Mouse (Mus musculus): Measurements from ENCODE around the gene Mapk7. TPM values are rescaled to one million over a fixed set of nuclear protein-coding genes. Genes with fewer than 3 reads are reported as not detected.

Mapk7 gene
- total RNA-seq (2021), result 10 to 100 TPM; 32.8 to 36.2 TPM
- long read RNA-seq, experiment 1, transcript Mapk7-201 (7 exons, 3,019 nt), result major isoform, 13 of 63 reads
- long read RNA-seq, experiment 1, partial matches to known transcripts, result 14 of 63 reads
- long read RNA-seq, experiment 1, other reads (novel, unspliced or antisense), result 31 of 63 reads
- long read RNA-seq, experiment 2, transcript Mapk7-201 (7 exons, 3,019 nt), result major isoform, 16 of 65 reads
- long read RNA-seq, experiment 2, partial matches to known transcripts, result 24 of 65 reads
- long read RNA-seq, experiment 2, other reads (novel, unspliced or antisense), result 19 of 65 reads

DNA sequence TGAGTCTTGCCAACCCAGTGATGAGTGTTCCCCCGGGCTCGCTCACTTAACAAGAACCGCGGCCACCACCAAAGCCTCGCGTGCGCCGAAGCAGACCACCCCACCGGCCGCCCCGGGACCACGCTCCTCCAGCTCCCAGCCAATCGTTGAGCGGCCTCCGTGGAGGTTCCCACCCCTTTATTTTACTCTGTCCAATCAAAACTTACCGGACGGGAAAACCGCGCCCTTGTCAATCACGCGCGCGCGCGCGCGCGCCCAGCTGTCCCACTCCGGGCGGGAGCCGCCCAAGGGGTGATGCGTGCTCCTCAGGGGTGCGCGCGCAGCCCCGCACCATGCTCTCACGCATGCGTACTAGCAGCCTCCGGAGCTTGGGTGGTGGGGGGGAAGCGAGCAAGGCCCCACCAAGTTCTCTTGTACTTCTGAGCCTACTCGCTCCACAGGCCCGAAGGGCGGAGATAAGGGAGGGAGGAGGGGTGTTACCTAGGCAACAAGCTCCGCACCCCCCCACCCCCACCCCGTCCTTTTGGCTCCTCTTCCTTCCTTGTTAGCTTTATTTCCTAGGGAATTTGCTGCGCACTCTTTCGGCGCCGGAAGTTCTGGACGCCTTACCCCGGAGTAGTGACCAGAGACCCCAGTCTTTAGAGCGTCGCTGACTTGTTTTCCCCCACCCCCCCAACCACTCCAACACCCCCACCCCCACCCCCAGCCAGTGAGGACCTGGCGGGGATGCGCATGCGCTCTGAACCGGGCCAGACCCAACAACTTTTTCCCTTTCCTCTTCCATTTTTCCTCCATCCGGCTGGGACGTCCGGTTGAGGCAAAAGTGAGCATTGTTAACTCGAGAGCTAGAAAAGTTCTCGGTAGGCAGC lies at the start of gene Mapk7:
Gene Mapk7 (minus strand): TSS at position 278 of the 869 bp plus-strand sequence.
- DNase-seq (ENCODE audit: low spot score in 2 of 2), result peak; percentile 97 to 98

DNA sequence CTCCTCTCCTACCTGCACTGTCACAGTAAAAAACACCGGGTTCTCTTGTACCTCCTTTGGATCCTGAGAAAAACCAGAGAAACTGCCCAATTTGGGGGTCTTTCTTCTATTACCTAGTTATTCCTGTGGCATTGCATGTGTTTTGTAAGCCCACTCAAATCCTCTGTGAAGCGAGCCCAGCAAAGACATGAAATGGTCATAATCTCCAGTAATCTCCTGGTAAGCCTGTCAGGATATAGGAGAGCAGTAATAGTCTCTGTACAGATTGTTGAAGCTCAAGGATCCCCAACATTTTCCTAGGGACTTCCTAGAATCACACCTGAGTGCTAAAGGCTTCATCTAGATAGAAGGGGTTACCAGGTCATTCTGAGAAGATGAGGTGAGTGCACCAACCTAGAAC lies 46.9 kb upstream of the Mapk7 start:
- DNase-seq (ENCODE audit: low spot score in 2 of 2), result no peak

GRCm38 (mm10) chr11:61540642-61541041 lies 46.4 kb upstream of the Mapk7 start:
- DNase-seq (ENCODE audit: low spot score in 2 of 2), result no peak

DNA sequence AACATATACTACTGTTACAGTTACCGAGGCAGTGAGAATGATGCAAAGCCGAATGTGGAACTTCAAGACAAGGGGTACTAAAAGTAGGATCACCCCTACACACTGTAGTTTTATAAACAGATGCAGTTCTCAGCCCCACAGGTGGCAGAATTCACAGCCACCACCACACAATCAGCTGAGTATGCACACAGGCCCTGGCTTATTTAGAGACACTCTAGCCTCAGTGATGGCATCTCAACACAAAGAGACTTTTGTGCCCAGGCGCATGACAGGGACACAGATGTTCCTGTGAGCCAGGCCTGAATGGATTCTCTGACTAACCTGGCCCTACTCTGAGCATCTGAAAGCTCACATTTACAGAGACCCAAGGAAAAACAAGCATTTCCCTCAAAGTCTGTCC lies 43.2 kb upstream of the Mapk7 start:
- peak in 1 of 2 experiments; percentile 49 for DNase-seq (ENCODE audit: low spot score in 2 of 2)

DNA sequence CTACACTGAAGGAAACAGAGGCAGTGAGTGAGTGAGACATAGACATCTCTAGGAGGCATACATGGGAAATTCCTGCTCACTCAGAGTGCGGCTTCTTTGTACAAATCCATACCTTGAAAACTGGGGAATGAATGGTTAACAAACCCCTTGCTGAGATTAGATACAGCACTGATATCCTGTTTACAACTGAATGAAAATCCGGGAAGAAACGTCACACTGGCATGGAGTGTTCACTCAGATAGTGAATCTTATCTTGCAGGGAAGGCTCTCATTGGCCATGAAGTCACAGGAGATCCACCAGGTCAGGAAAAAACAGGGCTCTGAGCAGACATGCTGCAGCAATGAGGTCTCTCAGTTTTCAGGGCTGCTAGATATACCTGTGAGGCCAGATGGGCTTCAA lies 42.7 kb upstream of the Mapk7 start:
- no peak for DNase-seq (ENCODE audit: low spot score in 2 of 2)

- DNase-seq (ENCODE audit: low spot score in 2 of 2), result no peak
These were observed 41.3 kb upstream of the Mapk7 start for GRCm38 (mm10) chr11:61535530-61535929.

- DNase-seq (ENCODE audit: low spot score in 2 of 2), result no peak
These were observed 39.4 kb upstream of the Mapk7 start for GRCm38 (mm10) chr11:61533571-61533970.

DNA sequence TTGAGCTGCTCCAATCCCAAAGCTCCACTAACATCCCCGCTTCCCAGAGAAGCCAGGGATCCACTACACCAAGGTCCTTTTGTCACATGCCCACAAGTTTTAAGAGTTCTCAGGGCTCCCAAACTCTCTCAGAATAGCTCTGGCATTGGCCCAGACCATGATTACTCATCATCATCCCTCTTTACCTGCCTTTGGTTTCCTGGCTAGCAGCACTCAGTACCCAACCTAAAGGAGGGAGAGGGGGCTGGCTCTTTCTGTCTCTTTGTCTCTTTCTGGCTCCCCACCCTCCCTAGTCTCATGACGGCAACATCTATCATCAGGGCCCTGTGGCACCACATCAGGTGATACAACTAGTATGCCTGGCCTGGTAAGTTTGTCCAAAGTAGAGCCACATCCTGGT lies 38.6 kb upstream of the Mapk7 start:
- no peak for DNase-seq (ENCODE audit: low spot score in 2 of 2)

- DNase-seq (ENCODE audit: low spot score in 2 of 2), result peak in 1 of 2 experiments; percentile 65
These were observed 35.1 kb upstream of the Mapk7 start for GRCm38 (mm10) chr11:61529268-61529713.

- DNase-seq (ENCODE audit: low spot score in 2 of 2), result peak in 1 of 2 experiments; percentile 55
These were observed 32.7 kb upstream of the Mapk7 start for GRCm38 (mm10) chr11:61526872-61527271.

- DNase-seq (ENCODE audit: low spot score in 2 of 2), result no peak
These were observed 25.4 kb upstream of the Mapk7 start for GRCm38 (mm10) chr11:61519484-61520107.

DNA sequence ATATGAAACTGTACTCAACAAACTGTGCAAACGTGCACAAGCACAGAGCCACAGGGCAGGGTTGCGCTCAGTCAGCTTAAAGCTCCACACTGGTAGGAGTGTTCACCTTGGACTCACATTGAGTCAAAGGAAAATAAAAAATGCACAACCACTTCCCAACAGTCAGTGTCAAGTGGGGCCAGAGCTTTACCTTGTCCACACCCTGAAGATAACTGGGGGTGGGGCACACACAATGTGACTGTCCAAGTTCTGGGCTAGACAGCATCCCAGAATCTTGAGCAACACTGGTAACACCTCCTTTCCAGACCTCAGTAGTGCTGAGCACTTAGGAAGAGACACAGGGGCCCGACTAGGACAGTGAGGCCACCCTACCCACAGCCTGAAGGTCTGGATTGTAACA lies 24.7 kb upstream of the Mapk7 start:
- no peak for DNase-seq (ENCODE audit: low spot score in 2 of 2)

- DNase-seq (ENCODE audit: low spot score in 2 of 2), result no peak
These were observed 23.8 kb upstream of the Mapk7 start for GRCm38 (mm10) chr11:61517971-61518370.

DNA sequence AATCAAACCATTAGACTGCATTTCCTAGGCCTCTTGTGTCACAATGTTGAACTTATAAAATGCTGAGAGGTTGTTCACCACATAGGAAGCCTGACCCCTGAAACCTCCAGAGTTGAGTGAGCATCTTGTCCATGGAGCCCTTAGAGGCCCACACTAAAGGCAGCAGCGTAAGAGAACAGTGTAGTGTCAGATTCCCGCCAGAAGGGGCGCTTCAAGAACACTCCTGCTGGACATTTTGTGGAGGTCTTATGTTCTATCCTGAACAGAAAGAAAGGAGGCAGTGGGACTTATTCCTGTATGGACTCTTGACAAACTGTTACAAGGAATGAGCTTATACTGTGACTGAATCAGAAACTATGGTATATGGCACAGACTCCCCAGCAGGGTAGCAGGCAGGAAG lies 20.7 kb upstream of the Mapk7 start:
- DNase-seq (ENCODE audit: low spot score in 2 of 2), result no peak

DNA sequence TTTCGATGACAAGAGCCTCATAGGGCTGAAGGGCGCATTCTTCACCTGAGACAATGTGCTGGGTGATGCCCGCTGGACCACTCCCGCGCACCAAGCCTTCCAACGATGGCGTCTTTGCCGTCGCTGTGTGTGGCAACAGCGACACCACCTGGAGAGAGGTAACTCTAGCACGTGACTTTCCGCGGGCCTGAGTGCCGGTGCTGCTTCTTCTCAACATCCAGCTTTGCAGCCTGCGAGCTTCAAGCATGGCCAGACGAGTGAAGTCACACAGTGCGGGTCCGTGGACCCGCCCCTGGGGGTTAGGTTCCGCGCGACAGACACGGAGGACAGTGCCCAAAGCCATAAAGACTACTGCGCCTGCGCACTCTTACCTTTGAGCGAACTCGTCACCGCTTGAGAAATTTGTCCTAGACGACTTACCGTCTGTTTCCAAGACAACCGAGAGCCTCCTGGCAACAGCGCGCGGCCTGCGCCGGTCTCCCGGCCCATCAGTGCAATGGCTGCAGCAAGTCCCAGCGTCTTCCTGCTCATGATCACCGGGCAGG lies 10.6 kb upstream of the Mapk7 start, which contains the start of gene B9d1:
Gene B9d1 (plus strand): TSS at position 432 of the 545 bp plus-strand sequence.
- DNase-seq (ENCODE audit: low spot score in 2 of 2), result peak; percentile 98 to 99

- DNase-seq (ENCODE audit: low spot score in 2 of 2), result no peak
These were observed 9.7 kb upstream of the Mapk7 start for GRCm38 (mm10) chr11:61503933-61504332.

- no peak for DNase-seq (ENCODE audit: low spot score in 2 of 2)
These were observed 4.7 kb upstream of the Mapk7 start for GRCm38 (mm10) chr11:61498736-61499504.

GRCm38 (mm10) chr11:61497490-61497889 lies 3.3 kb upstream of the Mapk7 start:
- DNase-seq (ENCODE audit: low spot score in 2 of 2), result no peak

- no peak for DNase-seq (ENCODE audit: low spot score in 2 of 2)
These were observed 1.3 kb upstream of the Mapk7 start for GRCm38 (mm10) chr11:61495528-61495927.

GRCm38 (mm10) chr11:61493525-61494128 lies 579 bp downstream of the Mapk7 start:
- DNase-seq (ENCODE audit: low spot score in 2 of 2), result no peak
